Mouse (Mus musculus) layer of hippocampus, postnatal 10 days (tissue): ENCODE data around the gene Spcs1. TPM values are rescaled to one million over a fixed set of nuclear protein-coding genes. Genes with fewer than 3 reads are reported as not detected.

Source experiments
- DNase-seq, 2 experiments: peaks; one replicate each; pipeline ENCODE4 v3.0.0; 2021; ENCODE audit warnings: low spot score in 2 of 2
- long read RNA-seq: library from polyadenylated mRNA; stranded (forward); transcript quantifications from one replicate; pipeline ENCODE4 v2.0.0, GENCODE M21; 2023
- total RNA-seq, 2 experiments: library from RNA; stranded (reverse); gene quantifications; 2 replicates each; pipeline ENCODE4 v1.2.3; 2021

Spcs1 gene
- total RNA-seq, result 100 to 1,000 TPM; 177 to 186 TPM
- long read RNA-seq, transcript Spcs1-204 (4 exons, 949 nt), result major isoform, 202 of 209 reads
- long read RNA-seq, partial matches to known transcripts, result 2 of 209 reads
- long read RNA-seq, other reads (novel, unspliced or antisense), result 3 of 209 reads

DNA sequence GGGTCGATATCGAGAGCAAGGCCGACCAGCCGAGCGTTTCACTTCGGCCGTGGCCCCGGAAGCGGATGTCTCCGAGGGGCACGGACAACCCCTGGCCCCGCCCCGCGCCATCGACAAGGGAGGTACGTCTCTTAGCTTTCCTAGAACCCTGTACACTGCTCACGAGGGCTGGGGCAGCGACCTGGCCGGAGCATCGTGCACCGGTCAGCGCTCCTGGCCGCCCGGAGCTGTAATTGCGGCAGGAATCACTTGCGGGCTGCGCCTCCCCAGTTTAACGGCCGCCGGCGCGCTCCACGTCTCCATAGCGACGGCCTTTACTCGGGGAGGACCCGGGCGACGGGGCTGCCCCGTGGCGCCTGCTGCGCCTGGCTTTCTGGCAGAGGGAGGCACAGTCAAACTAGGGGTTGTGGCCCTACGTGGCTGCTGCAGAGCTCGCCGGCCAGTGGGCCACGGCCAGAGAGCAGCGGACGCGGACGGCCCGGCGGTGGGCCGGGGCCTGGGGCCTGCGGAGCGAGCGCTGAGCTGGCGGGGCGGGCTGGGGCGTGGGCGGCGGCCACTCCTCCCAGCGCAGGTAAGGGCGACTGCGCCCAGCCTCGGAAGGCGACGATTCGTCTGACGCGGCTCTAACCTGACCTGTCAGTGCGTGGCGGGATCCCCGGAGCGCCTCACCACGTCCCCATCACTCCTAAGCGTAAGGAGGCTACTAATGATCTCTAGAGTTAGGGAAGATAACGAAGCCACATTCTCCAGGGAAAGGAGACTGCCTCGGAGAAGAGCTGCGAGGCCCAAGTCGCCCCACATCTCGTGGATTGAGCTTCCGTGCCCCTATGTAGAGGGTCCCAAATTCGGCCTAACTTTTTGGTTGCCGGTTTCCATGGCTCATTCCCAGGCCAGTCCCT is at the start of gene Spcs1, which contains the start of gene Glt8d1:
Spcs1 (minus strand) TSS at position 366 of the 899 bp plus-strand sequence.
Glt8d1 (plus strand) TSS at position 94 of the 899 bp plus-strand sequence.
- DNase-seq, result peak; percentile 86 to 89

DNA sequence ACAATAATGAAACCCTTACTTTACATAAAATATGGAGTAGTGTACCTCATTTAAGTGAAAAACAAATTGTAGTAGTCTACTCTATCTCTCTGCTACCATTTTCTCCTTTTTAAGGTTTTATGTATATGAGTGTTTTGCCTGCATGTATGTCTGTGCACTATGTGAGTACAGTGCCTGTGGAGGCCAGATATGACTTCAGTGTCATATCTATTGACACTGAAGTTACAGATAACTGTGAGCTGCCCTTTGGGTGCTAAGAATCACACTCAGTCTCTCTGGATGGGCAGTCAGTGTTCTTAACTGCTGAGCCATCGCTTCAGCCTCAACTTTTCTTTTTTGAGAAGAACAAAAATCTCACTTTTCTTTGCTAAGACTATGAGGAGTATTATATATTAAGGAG is 44.3 kb upstream of the Spcs1 start:
- DNase-seq, result no peak

DNA sequence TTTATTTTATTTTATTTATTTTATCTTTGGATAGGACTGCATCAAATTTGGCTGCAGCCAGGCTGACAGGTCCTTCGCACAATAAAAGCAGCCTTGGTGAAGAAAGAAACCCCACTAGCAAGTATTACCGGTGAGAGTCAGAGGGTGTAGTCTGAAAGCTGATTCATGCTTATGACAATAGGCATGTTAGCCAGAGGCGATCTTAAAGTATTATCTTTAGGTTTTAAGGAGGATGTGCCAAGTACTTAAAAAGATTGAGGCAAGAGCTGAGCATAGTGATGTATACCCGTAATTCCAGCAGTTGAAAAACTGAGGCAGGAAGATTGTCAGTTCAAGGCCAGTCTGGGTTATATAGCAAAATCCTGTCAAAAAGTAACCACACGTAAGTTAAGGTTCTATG is 43.8 kb upstream of the Spcs1 start:
- no peak for DNase-seq

DNA sequence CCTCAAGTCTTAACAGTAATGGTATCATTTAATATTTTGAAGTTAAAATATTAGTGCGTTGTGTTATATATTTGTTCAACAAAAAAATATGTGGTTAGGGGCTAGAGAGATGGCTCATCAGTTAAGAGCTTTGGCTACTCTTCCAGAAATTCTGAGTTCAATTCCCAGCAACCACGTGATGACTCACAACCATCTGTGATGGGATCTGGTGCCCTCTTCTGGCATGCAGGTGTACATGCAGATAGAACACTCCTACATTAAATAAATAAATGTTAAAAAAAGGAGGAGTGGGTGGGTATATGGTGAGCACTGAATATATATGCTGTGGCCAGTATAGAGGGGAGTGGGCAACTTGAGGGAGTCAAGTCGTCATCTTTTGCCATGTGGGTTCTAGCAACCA is 24.3 kb upstream of the Spcs1 start:
- no peak for DNase-seq

DNA sequence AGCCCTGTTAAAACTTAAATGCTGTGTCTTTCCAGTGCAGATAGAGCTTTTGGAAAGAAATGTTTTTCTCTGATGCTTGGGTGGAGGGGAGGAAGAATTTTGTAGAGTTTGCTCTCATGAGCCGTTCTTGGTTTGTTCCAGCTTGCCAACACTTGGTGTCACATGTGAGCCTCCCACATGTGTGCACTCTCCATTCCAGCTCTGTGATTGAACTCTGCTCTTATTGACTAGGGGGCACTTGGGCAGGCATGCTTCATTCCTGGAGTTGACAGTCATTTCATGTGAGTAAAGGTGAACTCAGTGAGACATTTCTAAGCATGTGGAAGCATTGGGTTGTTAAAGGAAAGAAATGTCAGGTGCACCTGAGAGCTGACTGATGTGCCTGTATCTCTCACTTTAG is 21.1 kb upstream of the Spcs1 start:
- DNase-seq, result no peak

DNA sequence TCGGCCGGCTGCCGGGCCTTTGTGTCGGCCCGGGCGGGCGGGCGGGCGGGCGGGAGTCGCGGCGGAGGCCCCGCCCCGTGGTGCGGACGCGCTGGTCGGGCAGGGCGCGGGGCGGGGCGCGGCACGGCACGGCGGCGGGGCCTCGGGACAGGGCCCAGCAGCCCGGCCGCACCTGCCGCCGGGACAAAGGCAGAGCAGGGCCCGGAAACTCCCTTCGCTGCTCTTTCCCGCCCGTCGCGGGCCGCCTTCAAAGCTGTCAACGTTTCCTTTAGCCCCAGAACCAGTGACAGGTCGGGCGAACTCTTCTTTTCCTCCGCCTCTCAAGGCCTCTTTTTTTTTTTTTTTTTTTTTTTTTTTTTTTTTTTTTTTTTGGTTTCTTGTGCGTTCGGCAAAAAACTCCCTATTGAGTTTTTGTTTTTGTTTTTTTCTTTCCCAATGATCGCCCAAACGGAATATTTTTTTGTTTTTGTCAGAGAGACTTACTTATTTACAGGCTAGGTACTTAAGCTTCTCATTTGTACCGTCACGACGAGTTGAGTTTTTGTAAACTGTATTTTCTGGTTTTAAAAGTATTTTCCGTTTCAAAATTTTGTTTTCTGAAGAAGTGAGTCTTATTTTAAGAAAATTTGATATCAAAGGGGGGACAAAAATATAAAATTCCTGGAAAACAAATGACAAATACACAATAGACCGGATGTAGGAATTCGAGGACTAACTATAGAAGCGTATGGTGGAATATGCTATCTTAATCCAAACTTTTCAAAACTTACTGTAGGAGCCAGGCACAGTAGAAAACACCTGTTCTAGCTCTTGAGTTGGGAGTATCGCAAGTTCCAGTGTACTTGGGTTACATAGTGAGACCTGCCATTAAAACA is 18.1 kb upstream of the Spcs1 start:
- no peak for DNase-seq

DNA sequence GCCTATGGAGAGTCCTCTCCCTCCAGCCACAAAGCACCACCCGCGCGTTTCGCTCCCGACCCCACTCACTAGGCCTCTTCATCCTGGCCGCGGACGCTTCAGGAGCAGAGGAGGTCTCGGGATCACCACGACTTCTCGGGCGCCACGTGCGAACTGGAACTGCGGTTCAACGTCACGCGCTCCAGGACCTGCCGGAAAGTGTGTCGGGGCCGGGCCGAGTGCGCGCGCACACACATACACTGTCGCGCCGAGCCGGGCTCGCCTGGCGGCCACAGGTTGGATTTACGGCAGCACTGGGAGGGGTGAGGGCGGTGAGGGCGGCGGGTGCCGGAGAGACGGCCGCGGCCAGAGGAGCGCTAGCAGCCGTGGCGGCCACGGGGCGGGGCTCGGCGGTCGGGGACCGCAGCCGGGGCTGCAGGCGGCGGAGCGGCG is 17.4 kb upstream of the Spcs1 start, which contains the start of the genes Pbrm1 and Gnl3:
Pbrm1 (plus strand) TSS at position 279 of the 432 bp plus-strand sequence.
Gnl3 (minus strand) TSS at position 293 of the 432 bp plus-strand sequence.
- peak; percentile 96 to 98 for DNase-seq

DNA sequence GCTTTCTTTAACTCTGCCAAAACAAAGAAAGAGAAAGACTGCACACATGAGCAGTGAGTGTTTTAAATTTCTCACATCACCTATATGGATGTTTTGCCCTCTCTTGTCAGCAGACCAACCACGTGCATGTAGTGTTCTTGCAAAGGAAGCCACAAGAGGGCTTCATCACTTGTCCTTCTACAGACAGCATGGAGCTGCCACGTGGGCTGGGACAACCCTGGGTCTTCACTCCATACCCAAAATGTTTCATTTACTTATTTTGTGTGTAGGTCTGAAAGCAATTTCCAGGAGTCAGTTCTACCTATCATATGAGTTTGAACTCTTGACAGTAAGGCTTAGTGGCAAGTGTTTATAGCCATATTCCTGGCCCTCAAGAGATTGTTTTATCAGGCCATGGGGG is 16.4 kb upstream of the Spcs1 start:
- DNase-seq, result no peak

DNA sequence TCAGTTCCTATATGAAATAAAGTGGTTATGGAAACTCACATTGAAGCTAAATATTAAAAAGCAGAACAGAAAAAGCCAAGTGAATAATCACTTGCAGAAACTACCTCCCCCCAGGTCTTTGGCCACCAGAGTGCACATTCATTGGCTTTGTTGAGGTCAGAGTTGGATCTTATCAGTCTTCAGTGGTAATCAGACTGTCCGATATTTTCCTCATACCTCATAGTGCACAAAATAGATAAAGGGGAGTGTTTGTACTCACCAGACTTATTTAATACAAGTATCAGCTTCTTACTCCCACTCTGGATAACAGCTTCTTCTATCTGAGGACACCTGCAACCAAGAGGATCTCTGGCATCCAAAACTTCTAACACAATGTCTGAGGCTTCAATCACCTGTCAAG is 14.6 kb upstream of the Spcs1 start:
- no peak for DNase-seq

DNA sequence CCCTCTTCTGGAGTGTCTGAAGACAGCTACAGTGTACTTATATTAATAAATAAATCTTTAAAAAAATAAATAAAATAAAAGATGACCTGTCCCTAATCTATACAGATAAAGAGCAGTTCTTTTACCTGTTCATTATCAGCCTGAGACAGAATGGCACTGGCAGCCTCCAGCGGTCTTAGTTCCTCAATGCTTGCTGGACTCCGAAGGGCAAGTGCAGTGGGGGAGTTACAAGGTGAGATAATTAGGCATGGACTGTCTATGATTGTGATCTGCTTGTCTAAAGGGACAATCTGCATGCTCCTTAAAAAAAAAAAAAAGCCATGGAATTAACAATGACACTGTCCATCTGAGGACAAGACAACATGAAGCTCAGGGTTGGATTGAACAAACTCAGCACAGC is 12.5 kb upstream of the Spcs1 start:
- DNase-seq, result no peak

DNA sequence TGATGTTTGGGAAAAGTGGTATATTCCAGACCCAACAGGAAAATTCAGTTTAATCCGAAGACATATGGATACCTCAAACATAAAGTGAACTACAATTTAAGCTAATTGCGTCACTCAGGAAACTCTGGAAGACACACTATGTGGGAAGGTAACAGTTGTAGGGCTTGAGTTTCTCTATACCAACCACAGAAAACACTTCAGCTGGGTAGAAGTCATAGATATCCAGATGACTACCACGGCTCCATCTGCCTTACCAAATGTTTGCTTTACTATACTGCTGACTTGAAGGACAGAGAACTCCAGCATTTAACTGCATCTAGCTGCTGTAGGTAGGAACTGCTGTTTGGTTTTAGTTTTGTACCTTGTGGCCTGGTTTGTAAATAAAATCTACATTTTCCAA is 10.1 kb upstream of the Spcs1 start:
- DNase-seq, result no peak

DNA sequence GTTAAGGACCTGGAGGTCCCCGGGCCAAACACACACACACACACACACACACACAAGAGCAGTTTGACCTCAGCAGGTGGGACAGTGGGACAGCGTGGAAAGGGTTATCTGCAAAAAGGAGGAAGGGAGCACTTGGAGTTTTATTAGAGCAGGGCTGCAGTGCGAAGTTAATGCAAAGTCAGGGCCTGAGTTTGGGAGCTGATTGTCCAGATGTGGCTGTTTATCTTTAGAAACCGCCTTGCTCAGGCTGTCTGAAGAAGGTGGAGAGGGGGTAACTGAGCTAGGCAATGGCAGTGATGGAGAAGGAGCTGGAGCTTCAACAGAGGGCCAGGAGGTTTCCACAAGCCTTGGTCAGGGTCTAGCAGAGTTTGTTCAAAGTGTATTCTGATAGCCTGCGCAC is 5.3 kb upstream of the Spcs1 start:
- no peak for DNase-seq

DNA sequence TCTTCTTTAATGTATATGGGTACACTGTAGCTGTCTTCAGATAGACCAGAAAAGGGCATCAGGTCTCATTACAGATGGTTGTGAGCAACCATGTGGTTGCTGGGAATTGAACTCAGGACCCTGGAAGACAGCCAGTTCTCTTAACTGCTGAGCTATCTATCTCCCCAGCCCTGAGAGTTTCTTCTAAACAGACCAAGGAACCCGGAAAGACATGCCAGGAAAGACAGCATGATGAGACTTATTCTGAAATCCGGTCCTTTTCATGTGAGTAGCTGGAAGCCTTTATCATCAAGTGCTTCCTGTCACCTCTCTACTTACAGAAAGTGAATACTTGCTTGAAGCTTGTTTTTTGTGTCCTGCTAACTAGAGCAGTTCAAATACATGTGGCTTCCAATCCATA is 3.1 kb upstream of the Spcs1 start:
- DNase-seq, result no peak

DNA sequence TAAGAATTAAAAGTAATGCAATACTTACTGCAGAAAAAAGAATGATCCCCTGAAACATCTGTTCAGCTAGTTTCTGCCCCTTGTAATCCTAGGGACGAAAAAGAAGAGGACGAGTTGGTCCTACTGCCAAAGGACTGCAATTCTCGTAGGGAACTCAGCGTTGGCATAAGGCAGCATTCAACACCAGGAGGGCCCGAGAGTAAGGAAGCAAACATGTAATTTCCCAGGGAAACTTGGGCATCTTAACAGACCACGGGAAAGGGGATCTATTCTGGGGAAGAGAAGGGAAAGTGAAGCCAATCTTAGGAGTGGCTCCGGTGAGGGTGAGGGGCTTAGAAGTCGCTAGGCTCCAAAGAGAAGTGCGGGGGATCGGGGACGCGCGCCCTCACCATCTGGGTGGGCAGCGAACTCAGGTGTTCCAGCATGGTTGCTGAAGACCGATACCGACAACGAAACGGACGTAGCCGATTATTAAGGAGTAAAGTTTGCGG is 611 bp downstream of the Spcs1 start:
- DNase-seq, result no peak

DNA sequence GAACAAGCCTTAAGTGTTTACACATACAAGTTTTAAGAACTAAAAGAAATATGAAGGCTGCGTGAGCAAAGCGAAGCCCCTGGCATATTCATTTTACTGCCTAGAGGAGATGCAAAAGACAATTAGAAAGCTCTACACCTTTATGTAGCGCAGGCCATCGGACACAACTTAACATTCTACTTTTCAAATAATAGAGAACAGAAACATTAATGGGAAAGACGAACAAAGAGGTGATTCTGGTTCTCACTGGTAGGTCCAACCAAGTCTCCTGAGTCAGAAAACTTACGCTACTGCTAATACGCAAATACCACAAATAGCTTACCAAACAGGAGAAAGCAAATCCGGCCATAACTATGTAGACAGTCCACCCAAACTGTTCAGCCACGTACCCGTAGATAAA is 1.1 kb downstream of the Spcs1 start:
- DNase-seq, result no peak

DNA sequence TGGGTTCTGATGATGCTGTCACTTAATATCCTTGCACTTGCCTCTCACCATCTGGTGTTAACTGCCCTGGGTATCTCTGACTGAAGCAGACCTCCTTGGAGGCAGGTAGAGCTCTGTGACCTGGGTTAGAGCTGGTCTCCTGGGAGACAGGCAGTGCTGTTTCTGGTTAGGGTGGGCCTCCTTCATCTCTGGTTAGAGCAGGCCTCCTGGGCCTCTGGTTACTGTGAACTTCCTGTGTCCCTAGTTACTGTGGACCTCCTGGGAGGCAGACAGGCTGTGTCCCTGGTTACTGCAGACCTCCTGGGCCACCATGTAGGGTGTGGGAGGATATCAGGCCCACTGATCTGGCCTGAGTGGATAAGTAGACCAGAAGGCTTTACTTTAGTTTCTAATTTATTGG is 5.1 kb downstream of the Spcs1 start:
- DNase-seq, result no peak

DNA sequence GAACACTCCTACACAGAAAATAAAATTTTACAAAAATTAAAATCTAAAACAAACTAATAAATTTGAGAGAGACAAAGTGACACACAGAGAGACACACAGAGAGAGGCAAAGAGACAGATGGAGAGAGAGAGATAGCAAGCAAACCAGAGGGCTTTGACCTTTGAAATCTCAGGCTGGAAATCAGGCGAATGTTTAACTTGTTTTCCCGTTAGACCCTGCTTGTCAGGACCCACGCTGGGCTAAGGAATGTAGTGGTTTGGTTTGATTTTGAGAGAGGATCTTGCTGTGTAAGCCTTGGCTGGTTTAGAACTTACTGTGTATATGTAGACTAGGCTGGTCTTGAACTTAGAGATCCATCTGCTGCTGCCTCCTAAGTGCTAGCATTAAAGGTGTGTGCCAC is 25.2 kb downstream of the Spcs1 start:
- no peak for DNase-seq

DNA sequence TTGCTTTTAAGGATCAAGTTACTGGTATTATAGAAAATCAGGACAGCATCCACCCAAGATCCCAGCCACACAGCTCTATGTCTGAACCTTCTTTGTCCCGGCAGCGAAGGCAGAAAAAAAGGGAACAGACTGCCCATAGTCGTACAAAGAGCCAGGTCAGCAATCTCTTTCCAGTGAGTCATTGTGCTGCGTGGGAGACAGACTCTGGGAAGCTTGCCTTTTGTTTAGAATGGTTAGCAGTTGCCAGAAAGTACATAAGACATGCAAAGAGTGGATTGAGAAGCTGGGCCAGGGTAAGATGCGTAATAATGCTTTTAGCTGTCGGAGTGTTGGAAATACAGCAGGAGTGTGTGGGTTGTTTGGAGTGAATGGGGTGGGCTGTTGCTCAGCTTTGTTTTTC is 27.3 kb downstream of the Spcs1 start:
- DNase-seq, result peak; percentile 11 to 21

DNA sequence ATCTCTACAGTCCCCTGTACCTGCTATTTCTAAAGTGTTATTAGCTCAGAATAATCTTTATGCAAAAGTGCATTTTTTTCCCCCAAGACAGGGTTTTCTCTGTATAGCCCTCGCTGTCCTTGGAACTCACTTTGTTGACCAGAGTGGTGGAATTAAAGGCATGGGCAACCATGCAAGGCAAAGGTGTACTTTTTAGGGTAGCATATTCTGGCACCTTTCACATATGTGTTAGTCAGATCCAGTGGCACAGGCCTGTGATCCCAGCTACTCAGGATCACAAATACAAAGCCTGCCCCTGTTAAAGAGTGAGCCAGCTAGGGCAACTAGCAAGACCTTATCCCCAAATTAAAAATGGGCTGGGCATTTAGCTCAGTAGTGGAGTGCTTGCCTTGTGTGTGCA is 41.1 kb downstream of the Spcs1 start:
- DNase-seq, result no peak

DNA sequence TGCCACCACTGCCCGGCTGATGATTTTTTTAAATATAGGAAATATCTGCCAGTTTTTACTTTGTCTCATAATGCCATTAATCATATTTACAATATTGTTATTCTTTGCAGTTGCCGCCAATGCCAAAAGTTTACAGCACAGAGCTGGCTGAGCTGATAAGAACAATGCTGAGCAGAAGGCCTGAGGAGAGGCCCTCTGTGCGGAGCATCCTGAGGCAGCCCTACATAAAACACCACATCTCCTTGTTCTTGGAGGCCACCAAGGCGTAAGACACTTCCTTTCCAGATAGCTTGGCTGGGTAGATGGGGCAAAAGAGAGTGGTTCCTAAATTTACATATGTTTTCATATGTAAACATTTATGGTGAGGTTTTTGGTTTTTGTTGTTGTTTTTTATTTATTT is 42.4 kb downstream of the Spcs1 start:
- DNase-seq, result no peak

DNA sequence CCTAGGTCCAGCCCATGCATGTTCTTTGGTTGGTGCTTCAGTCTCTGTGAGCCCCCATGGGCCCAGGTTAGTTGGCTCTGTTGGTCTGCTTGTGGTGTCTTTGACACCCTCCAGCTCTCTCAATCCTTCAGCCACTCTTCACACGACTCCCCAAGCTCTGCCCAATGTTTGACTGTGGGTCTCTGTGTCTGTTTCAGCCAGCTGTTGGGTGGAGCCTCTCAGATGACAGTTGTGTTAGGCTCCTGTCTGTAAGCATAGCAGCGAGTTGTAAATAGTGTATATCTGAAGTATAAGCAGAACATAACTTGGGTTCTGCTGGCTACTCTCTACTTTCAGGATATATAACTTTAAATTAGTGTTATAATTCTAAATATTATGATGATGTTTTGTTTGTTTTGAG is 43.0 kb downstream of the Spcs1 start:
- DNase-seq, result no peak
